Mouse (Mus musculus): ENCODE measurements around the gene Rps27. TPM values are rescaled to one million over a fixed set of nuclear protein-coding genes. Genes with fewer than 3 reads are reported as not detected.
A peak's percentile ranks its signal among the peaks of the same experiment; 100 is the strongest.
"Not testable (repeated sequence)": the region's sequence is repeated elsewhere in the genome, so short reads cannot be mapped to it uniquely, and the experiment has no call there.

Rps27 gene
- total RNA-seq (2021): 100 to 1,000 TPM; 799 to 888 TPM
- long read RNA-seq, experiment 1, transcript Rps27-201 (4 exons, 345 nt): major isoform, 113 of 121 reads
- long read RNA-seq, experiment 1, partial matches to known transcripts: 2 of 121 reads
- long read RNA-seq, experiment 1, other reads (novel, unspliced or antisense): 0 of 121 reads
- long read RNA-seq, experiment 2, transcript Rps27-201 (4 exons, 345 nt): major isoform, 100 of 103 reads
- long read RNA-seq, experiment 2, partial matches to known transcripts: 0 of 103 reads
- long read RNA-seq, experiment 2, other reads (novel, unspliced or antisense): 0 of 103 reads

GRCm38 (mm10) chr3:90213377-90213866 is at the start of gene Rps27, which contains the start of gene Rab13:
Gene Rps27, minus strand, starts transcription at chr3:90213651.
Gene Rab13, plus strand, starts transcription at chr3:90213695.
- peak; percentile 87 to 89 for DNase-seq (ENCODE audit: extremely low spot score in 1 of 2, low spot score in 2 of 2)
- no peak for TF ChIP-seq CTCF (IDR thresholded peaks at IDR 0.05)
- Histone ChIP-seq H3K4me3 (peak within 1 kb of the TSS; percentile 71), H3K27ac (peak within 1 kb of the TSS; percentile 97)
- intact Hi-C loops (cut with DNase I): loop anchor here (5.0 kb wide), 2 partner anchors 96 to 131 kb away; no protein-coding TSS in a partner anchor

- DNase-seq (ENCODE audit: extremely low spot score in 1 of 2, low spot score in 2 of 2): no peak
- Histone ChIP-seq H3K27ac (no peak overlapping the region), H3K4me3 (no peak overlapping the region)
- TF ChIP-seq CTCF (IDR thresholded peaks at IDR 0.05): no peak
- intact Hi-C loops (cut with DNase I): no loop called here
These were observed 45.1 kb upstream of the Rps27 start for GRCm38 (mm10) chr3:90258521-90258920.

- DNase-seq (ENCODE audit: extremely low spot score in 1 of 2, low spot score in 2 of 2): no peak
- intact Hi-C loops (cut with DNase I): no loop called here
- TF ChIP-seq CTCF (IDR thresholded peaks at IDR 0.05): no peak
- Histone ChIP-seq H3K4me3 (no peak overlapping the region), H3K27ac (no peak overlapping the region)
These were observed 43.5 kb upstream of the Rps27 start for GRCm38 (mm10) chr3:90256731-90257530.

GRCm38 (mm10) chr3:90255784-90256353 is 42.4 kb upstream of the Rps27 start:
- no peak for TF ChIP-seq CTCF (IDR thresholded peaks at IDR 0.05)
- no peak overlapping the region for H3K4me3 ChIP-seq
- intact Hi-C loops (cut with DNase I): no loop called here

GRCm38 (mm10) chr3:90255194-90255565 is 41.7 kb upstream of the Rps27 start:
- intact Hi-C loops (cut with DNase I): no loop called here
- no peak for DNase-seq (ENCODE audit: extremely low spot score in 1 of 2, low spot score in 2 of 2)
- no peak for TF ChIP-seq CTCF (IDR thresholded peaks at IDR 0.05)
- H3K4me3 ChIP-seq: peak overlapping the region; percentile 96
- H3K27ac ChIP-seq: no peak overlapping the region; the same call in 1 of the 2 replicates

More at GRCm38 (mm10) chr3:90255784-90256353, 42.4 kb upstream of the Rps27 start:
- no peak for DNase-seq (ENCODE audit: extremely low spot score in 1 of 2, low spot score in 2 of 2)
- H3K27ac ChIP-seq: no peak overlapping the region

GRCm38 (mm10) chr3:90254419-90255193 is 41.2 kb upstream of the Rps27 start:
- TF ChIP-seq CTCF (IDR thresholded peaks at IDR 0.05): no peak
- intact Hi-C loops (cut with DNase I): no loop called here

GRCm38 (mm10) chr3:90253653-90254418 is 40.4 kb upstream of the Rps27 start, which contains the start of gene Crtc2:
Gene Crtc2, plus strand, starts transcription at chr3:90254163.
- DNase-seq (ENCODE audit: extremely low spot score in 1 of 2, low spot score in 2 of 2): peak; percentile 94 to 97
- Histone ChIP-seq H3K27ac (peak within 1 kb of the TSS; percentile 89), H3K4me3 (peak within 1 kb of the TSS; percentile 96)
- TF ChIP-seq CTCF (IDR thresholded peaks at IDR 0.05): no peak
- intact Hi-C loops (cut with DNase I): no loop called here

More at GRCm38 (mm10) chr3:90254419-90255193, 41.2 kb upstream of the Rps27 start:
- DNase-seq (ENCODE audit: extremely low spot score in 1 of 2, low spot score in 2 of 2): no peak
- peak overlapping the region; percentile 96 for H3K4me3 ChIP-seq
- H3K27ac ChIP-seq: peak overlapping the region; percentile 89

- DNase-seq (ENCODE audit: extremely low spot score in 1 of 2, low spot score in 2 of 2); H3K4me3 ChIP-seq; H3K27ac ChIP-seq; intact Hi-C loops (cut with DNase I): not testable (repeated sequence)
These were observed 39.7 kb upstream of the Rps27 start for GRCm38 (mm10) chr3:90253174-90253573.

- DNase-seq (ENCODE audit: extremely low spot score in 1 of 2, low spot score in 2 of 2); intact Hi-C loops (cut with DNase I); H3K4me3 ChIP-seq; H3K27ac ChIP-seq: not testable (repeated sequence)
These were observed 39.2 kb upstream of the Rps27 start for GRCm38 (mm10) chr3:90252659-90253058.

- H3K4me3 ChIP-seq; DNase-seq (ENCODE audit: extremely low spot score in 1 of 2, low spot score in 2 of 2); intact Hi-C loops (cut with DNase I): not testable (repeated sequence)
- H3K27ac ChIP-seq: peak overlapping the region; percentile 24; the same call in 1 of the 2 replicates
These were observed 38.3 kb upstream of the Rps27 start for GRCm38 (mm10) chr3:90251731-90252226.

Data from left cerebral cortex, adult 2 months (tissue).